Mouse (Mus musculus) ES-E14 (cell line): ENCODE data around the gene Sept9. TPM values are rescaled to one million over a fixed set of nuclear protein-coding genes. Genes with fewer than 3 reads are reported as not detected.

Experiments
- DNase-seq: peaks from one replicate; pipeline ENCODE4 v3.0.0-alpha.2; 2013; ENCODE audit warnings: low read depth, low spot score
- H3K27ac ChIP-seq: 2 replicates; pipeline ENCODE4 v1.5.1; 2012; ENCODE audit warnings: low read depth, mild to moderate bottlenecking, low read length, moderate library complexity, mixed read lengths; ENCODE audit not compliant: poor library complexity, insufficient read depth, severe bottlenecking
- H3K36me3 ChIP-seq: 2 replicates; pipeline ENCODE4 v1.6.1; 2012; ENCODE audit warnings: mild to moderate bottlenecking, low read length, moderate library complexity, mixed read lengths; ENCODE audit not compliant: control insufficient read depth, poor library complexity, insufficient read depth, severe bottlenecking
- H3K4me1 ChIP-seq, 2 experiments: fragments of 150-350 bp in 1 of 2; sonication (generic) in 1 of 2; 2 replicates each; pipeline ENCODE4 v1.6.1; 2012; ENCODE audit warnings: low read length in 2 of 2, mild to moderate bottlenecking in 1 of 2, mixed read lengths in 1 of 2; ENCODE audit not compliant: control insufficient read depth in 2 of 2, insufficient read depth in 2 of 2, poor library complexity in 1 of 2
- H3K4me3 ChIP-seq, 2 experiments: fragments of 150-350 bp in 1 of 2; sonication (generic) in 1 of 2; 2 replicates each; pipeline ENCODE4 v1.5.1; 2012; ENCODE audit warnings: low read length in 2 of 2, low read depth in 1 of 2, mild to moderate bottlenecking in 1 of 2, mixed read lengths in 1 of 2; ENCODE audit not compliant: insufficient read depth in 1 of 2, poor library complexity in 1 of 2, severe bottlenecking in 1 of 2
- H3K9ac ChIP-seq: 2 replicates; pipeline ENCODE4 v1.6.1; 2012; ENCODE audit warnings: low read depth, mild to moderate bottlenecking, low read length, mixed read lengths; ENCODE audit not compliant: poor library complexity, insufficient read depth, severe bottlenecking
- H3K9me3 ChIP-seq: fragments of 150-350 bp; sonication (generic); 2 replicates; pipeline ENCODE4 v1.6.1; 2012; ENCODE audit warnings: low read depth, mild to moderate bottlenecking, low read length; ENCODE audit not compliant: control insufficient read depth, insufficient read depth
- CHD2 ChIP-seq: IDR thresholded peaks from 2 replicates; pipeline ENCODE4 v1.6.1; 2014; ENCODE audit warnings: mild to moderate bottlenecking, low read depth, low read length, inconsistent platforms
- HCFC1 ChIP-seq: IDR thresholded peaks from 2 replicates; pipeline ENCODE4 v1.6.1; 2012; ENCODE audit warnings: low read length, inconsistent platforms, borderline replicate concordance; ENCODE audit not compliant: insufficient read depth
- MAFK ChIP-seq: IDR thresholded peaks from 2 replicates; pipeline ENCODE4 v1.6.1; 2014; ENCODE audit warnings: mild to moderate bottlenecking, low read depth, low read length, inconsistent platforms; ENCODE audit not compliant: insufficient read depth
- ZC3H11A ChIP-seq: IDR thresholded peaks from 2 replicates; pipeline ENCODE4 v1.6.1; 2012; ENCODE audit warnings: low read depth, mild to moderate bottlenecking, inconsistent platforms, low read length, borderline replicate concordance
- ZNF384 ChIP-seq: IDR thresholded peaks from 2 replicates; pipeline ENCODE4 v1.6.1; 2012; ENCODE audit warnings: low read depth, low read length, inconsistent platforms
- in situ Hi-C, 2 experiments: fragments of 600-800 bp; cut with MboI; formaldehyde crosslinking; loops; one replicate each; pipeline ENCODE4 v1.15.1; 2025; ENCODE audit warnings: low sequenced_read_pairs in 2 of 2, inconsistent platforms in 1 of 2; ENCODE audit not compliant: unreplicated experiment in 2 of 2
- total RNA-seq: library from RNA; depleted of rRNA; stranded (reverse); fragments of 300-350 nt; gene quantifications from 2 replicates; pipeline ENCODE4 v1.2.3, GENCODE M21; 2012

Gene Sept9
- total RNA-seq, 1 experiment, result 65.7 TPM

DNA sequence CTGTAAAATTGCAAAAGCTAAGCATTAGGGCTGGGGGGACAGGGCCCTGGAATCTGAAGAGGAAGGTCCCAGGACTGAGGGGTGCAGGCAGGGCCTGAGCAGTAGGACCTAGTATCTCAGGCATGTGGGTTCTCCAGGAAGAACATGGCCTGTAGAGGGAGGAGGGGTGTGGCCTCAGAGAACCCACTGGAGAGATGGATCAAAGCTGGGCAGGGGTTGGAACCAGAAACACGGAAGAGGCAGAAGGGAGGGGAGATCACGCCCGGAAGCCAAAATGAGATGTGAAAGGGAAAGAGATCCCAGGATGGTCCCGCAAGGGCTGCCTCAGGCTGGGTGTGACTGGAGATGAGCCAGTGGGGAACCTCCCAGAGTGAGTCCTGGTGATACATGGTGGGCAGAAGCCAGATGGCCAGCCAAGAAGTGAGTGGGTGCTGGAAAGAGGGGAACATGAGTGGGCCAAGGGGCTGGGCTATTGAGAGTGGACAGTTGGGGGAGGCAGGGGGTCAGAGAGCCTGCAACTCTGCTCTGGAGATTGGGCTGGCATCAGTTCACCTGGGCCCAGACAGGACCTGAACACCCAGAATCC lies 126.8 kb downstream of the Sept9 start:
- Histone ChIP-seq H3K4me3 (peak overlapping the region; percentile 27 to 29; a peak in 1 of 4 replicates), H3K9me3 (no peaks in the 10 kb centered on the region), H3K4me1 (peaks cover 12 to 50% of the 10 kb centered on the region in 2 experiments), H3K36me3 (no peaks in the 10 kb centered on the region), H3K27ac (peak overlapping the region; percentile 83), H3K9ac (peak overlapping the region; percentile 33; the same call in 1 of the 2 replicates)
- DNase-seq, result no peak
- in situ Hi-C loops, result no loop called here
- TF ChIP-seq HCFC1 (no peak), CHD2 (no peak), ZC3H11A (no peak)

DNA sequence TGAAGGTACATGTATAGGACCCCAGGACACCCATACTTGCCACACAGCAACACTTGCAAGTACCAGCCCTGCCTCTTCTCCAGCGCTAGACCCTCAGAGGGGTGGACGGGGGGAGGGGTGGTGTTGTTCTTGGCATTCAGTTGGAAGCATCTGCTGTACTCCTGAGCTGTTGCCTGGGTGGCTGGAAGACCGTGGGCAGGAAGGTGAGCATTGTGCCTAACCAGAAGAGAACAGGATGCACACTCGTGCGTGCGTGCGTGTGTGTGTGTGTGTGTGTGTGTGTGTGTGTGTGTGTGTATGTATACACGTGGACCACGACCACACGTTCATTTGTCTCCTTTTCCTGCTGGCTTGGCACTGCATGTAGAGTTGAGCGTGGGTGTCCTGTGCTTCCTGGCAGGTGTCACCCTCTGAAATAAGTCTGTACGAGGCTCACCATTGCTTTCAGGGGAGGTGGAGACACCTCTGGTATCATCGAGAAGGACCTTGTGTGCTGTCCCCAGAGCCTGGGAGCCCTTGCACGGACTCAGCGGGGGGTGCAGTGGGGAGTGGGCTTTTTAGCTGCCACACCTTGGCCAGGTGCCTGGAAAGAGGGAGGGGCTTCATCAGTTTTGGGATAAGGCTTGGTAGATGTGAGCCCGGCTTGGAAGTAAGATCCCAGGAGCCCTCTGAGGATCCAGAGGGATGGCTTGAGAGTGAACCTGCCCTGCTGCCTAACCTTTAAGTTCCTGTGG lies 127.6 kb downstream of the Sept9 start:
- in situ Hi-C loops, result no loop called here
- H3K9ac ChIP-seq, result peak overlapping the region; percentile 26; the same call in 1 of the 2 replicates

DNA sequence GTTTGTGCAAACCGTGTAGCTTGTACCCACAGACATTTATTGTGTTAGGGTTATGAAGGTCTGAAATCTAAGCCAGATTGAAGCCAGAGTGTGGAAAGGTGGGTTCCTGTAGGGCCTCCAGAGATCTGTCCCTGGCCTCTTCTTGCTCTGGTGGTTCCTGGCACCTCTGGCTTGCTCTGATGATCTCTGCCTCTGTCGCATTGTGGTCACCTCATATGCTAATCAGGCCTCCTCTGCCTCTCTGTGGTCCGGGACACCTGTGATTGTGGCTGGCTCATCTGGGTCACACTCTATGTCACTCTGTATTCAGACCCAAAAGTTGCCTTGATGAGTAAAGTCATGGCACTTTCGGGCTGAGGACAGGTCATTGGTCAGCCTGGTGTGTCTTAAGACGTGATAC lies 128.2 kb downstream of the Sept9 start:
- H3K4me3 ChIP-seq, result no peak overlapping the region
- in situ Hi-C loops, result no loop called here
- DNase-seq, result no peak
- peaks cover 12 to 50% of the 10 kb centered on the region in 2 experiments for H3K4me1 ChIP-seq
- H3K36me3 ChIP-seq, result no peaks in the 10 kb centered on the region
- no peak for TF ChIP-seq CHD2
- no peak for TF ChIP-seq MAFK
- TF ChIP-seq ZC3H11A, result no peak
- no peak for TF ChIP-seq ZNF384
- TF ChIP-seq HCFC1, result no peak
- no peak overlapping the region for H3K27ac ChIP-seq
- H3K9me3 ChIP-seq, result no peaks in the 10 kb centered on the region
- no peak overlapping the region for H3K9ac ChIP-seq

More for the DNA sequence above, 127.6 kb downstream of the Sept9 start:
- Histone ChIP-seq H3K9me3 (no peaks in the 10 kb centered on the region), H3K36me3 (no peaks in the 10 kb centered on the region), H3K27ac (peak overlapping the region; percentile 83; the same call in 1 of the 2 replicates), H3K4me3 (peak overlapping the region in 1 of 2 experiments; percentile 26; a peak in 1 of 4 replicates), H3K4me1 (peaks cover 12 to 54% of the 10 kb centered on the region in 2 experiments)
- TF ChIP-seq ZNF384, result no peak
- no peak for DNase-seq

DNA sequence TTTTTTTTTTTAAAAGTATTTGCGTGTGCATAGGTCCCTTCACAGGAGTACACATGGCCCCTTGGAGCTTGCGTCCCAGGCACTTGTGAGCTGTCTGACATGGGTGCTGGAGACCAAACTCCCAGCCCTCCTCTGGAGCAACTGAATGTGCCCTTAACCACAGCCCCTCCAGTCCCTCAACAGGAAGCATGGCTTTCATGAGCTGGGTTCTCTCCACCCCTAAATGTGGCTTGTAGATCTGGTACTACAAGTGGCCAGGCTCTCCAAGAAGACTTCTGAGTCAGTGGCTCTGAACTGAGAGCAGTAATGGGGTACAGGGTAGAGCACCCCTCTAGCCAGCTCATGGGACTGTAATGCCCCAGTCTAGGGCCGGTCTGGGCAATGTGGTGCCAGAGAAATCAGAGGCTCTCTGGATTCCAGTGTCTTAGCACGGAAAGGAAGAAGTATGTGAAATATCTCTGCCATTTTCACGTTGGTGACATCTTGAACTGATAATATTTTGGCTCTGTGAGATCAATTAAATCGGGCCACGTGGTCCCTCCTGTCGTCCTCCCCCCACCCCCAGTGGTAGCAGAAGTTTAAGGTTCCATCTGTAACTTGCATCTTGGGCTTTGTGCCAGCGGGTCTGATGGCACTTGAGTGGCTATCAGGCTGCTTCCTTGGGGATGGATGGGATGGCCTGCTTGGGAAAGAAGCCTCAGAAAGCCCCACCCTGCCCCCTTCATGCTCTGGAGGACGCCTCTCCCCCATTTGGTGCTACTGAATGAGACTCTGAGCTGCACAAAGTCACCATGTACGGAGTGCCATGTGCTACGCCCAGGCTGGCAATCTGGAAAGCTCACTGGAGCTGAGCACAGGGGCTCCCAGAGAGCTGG lies 130.9 kb downstream of the Sept9 start:
- no peak for DNase-seq
- in situ Hi-C loops, result no loop called here
- no peaks in the 10 kb centered on the region for H3K36me3 ChIP-seq
- H3K4me1 ChIP-seq, result peaks cover 7 to 47% of the 10 kb centered on the region in 2 experiments
- no peaks in the 10 kb centered on the region for H3K9me3 ChIP-seq
- H3K27ac ChIP-seq, result no peak overlapping the region
- no peak overlapping the region for H3K4me3 ChIP-seq
- TF ChIP-seq CHD2 (no peak), ZNF384 (no peak), HCFC1 (no peak), ZC3H11A (no peak)
- no peak overlapping the region for H3K9ac ChIP-seq
